Mouse (Mus musculus): ENCODE data around the gene 5730455P16Rik.
"Not testable (repeated sequence)": the region's sequence is repeated elsewhere in the genome, so short reads cannot be mapped to it uniquely, and the experiment has no call there.

Gene 5730455P16Rik

GRCm38 (mm10) chr11:80382626-80383018, 4.8 kb upstream of the 5730455P16Rik start:
- in situ Hi-C loops (cut with MboI, MseI), result no loop called here

DNA sequence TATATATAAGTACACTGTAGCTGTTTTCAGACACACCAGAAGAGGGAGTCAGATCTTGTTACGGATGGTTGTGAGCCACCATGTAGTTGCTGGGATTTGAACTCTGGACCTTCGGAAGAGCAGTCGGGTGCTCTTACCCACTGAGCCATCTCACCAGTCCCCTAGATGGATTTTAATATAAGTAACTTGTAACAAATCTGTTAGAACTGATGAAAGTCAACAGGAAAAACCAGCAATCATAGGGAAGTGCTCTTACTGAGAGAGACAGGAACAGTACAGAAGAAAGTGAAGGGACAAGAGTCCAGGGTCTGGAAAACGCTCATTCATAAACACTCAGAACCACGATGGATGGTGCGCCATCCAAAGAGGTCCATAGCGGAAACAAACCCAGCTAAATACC, 1.4 kb upstream of the 5730455P16Rik start:
- in situ Hi-C loops (cut with MboI, MseI), result not testable (repeated sequence)

GRCm38 (mm10) chr11:80378452-80379068, 726 bp upstream of the 5730455P16Rik start:
- in situ Hi-C loops (cut with MboI, MseI), result not testable (repeated sequence)

GRCm38 (mm10) chr11:80376651-80377050, 1.2 kb downstream of the 5730455P16Rik start:
- in situ Hi-C loops (cut with MboI, MseI), result no loop called here

- in situ Hi-C loops (cut with MboI, MseI), result no loop called here
Observed at GRCm38 (mm10) chr11:80368949-80369348, 8.9 kb downstream of the 5730455P16Rik start.

GRCm38 (mm10) chr11:80354832-80355231, 23.0 kb downstream of the 5730455P16Rik start:
- in situ Hi-C loops (cut with MboI, MseI), result loop anchor here in 1 of 2 experiments (5.0 kb wide), 1 partner anchor 58 kb away; no protein-coding TSS in a partner anchor

- in situ Hi-C loops (cut with MboI, MseI), result loop anchor here in 1 of 2 experiments (5.0 kb wide), 1 partner anchor 55 kb away; no protein-coding TSS in a partner anchor
Observed at GRCm38 (mm10) chr11:80351832-80352430, 25.9 kb downstream of the 5730455P16Rik start.

GRCm38 (mm10) chr11:80342482-80342881, 35.4 kb downstream of the 5730455P16Rik start:
- in situ Hi-C loops (cut with MboI, MseI), result loop anchor here in 1 of 2 experiments (25.0 kb wide), 1 partner anchor 480 kb away; no protein-coding TSS in a partner anchor

GRCm38 (mm10) chr11:80336351-80336730, 41.5 kb downstream of the 5730455P16Rik start:
- in situ Hi-C loops (cut with MboI, MseI), result loop anchor here in 1 of 2 experiments (25.0 kb wide), 1 partner anchor 474 kb away; no protein-coding TSS in a partner anchor

- in situ Hi-C loops (cut with MboI, MseI), result loop anchor here in 1 of 2 experiments (25.0 kb wide), 1 partner anchor 473 kb away; no protein-coding TSS in a partner anchor
Observed at GRCm38 (mm10) chr11:80335609-80336350, 42.1 kb downstream of the 5730455P16Rik start.

DNA sequence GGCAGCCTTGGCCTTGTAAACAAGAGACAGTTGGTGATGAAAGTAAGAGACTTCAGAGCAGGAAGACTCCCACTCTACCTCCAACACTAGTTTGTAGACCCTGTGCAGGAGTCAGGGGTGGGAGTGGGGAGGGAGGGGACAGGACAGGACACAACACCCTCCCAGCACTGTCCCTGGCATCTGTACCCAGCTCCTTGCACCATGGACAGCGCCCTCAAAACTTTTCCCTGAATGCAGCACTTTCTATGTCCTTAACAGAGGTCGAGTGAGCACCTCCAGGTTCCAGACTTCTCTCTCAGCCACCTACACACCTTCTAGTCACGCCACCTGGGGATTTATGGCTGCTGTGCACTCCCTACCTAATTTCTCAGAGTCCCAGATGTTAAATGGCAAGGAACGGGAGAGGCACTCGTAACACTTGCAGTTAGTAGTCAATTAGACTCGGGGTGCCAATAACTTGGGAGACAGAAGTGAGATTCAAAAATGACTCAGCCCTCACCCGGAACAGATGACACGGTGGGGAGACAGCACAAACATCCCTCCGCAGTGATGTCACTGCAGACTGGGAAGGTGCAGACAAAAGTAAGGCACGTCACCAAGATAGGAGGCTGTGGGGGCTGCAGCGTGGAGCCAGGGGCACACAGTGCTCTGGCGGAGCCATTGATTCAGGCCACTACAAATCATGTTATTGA, 45.0 kb downstream of the 5730455P16Rik start:
- in situ Hi-C loops (cut with MboI, MseI), result loop anchor here in 1 of 2 experiments (25.0 kb wide), 1 partner anchor 471 kb away; no protein-coding TSS in a partner anchor

GRCm38 (mm10) chr11:80324636-80325035, 53.2 kb downstream of the 5730455P16Rik start:
- in situ Hi-C loops (cut with MboI, MseI), result loop anchor here in 1 of 2 experiments (25.0 kb wide), 1 partner anchor 462 kb away; no protein-coding TSS in a partner anchor

DNA sequence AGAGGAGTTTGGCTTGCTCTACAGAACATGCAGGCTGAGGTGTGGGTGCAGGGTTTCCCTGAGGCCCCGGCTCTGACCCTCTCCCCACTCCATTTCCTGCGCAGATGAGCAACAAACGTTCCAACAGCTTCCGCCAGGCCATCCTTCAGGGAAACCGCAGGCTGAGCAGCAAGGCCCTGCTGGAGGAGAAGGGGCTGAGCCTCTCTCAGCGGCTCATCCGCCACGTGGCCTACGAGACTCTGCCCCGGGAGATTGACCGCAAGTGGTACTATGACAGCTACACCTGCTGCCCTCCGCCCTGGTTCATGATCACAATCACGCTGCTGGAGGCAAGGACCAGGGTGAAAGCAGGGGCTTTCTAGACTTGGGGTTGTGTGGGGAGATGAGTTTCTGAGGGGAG, 54.6 kb downstream of the 5730455P16Rik start:
- in situ Hi-C loops (cut with MboI, MseI), result no loop called here

GRCm38 (mm10) chr11:80315743-80316639, 61.8 kb downstream of the 5730455P16Rik start:
- in situ Hi-C loops (cut with MboI, MseI), result no loop called here

DNA sequence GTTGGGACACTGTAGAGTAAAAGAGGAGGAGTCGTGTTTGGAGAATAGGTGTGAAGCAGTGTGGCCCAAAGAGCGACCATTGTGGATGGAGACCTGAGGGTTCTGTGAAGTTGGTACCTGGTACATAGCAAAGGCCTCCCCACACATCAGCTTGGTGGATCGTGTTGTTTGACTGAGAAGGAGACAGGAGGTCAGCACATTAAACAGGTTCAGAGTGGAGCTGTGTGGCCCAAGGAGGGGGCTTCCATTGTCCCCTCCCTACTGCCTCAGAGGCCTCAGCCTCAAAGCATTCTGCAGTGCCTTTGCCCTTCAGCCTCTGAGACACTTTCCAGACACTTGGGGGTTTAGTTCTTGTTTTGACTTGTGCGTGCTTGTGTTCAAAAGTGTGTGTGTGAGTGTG, 63.9 kb downstream of the 5730455P16Rik start:
- in situ Hi-C loops (cut with MboI, MseI), result no loop called here

DNA sequence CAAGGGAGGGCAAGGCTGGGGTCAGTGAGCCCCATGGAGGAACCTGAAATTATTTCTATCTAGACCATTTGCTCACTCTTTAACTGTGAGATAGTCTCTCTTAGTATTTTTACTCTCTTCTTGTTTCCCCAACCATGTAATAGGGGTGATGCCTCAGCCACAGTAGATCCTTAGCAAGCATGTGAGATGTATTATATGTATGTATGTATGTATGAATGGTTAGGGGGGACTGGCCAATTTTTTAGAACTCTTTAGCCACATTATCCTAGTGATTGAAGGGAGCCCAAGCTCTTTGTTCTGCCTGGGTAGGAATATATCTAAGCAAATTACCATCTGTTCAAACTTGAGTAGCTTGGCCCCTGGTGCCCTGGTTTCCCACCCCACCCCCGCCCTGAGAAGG, 64.4 kb downstream of the 5730455P16Rik start:
- in situ Hi-C loops (cut with MboI, MseI), result no loop called here

GRCm38 (mm10) chr11:80312565-80312964, 65.3 kb downstream of the 5730455P16Rik start:
- in situ Hi-C loops (cut with MboI, MseI), result no loop called here

DNA sequence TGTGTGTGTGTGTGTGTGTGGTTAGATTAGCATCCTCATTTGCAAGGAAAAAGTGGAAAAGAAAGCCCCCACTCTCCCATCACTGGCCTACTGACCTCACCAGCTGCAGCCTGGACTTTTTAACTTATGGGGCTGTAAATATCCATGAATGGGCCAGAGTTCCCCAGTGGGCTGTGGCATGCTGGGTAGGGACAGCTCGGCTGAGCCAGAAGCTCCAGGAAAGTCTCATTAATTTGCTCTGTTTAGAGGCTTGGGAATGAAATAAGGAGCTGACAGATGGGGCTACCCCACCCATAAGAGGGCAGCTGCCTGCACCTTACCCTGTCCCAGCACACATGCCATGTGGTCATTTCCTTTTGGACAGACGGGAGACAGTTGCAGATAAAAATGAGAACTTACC, 65.8 kb downstream of the 5730455P16Rik start:
- in situ Hi-C loops (cut with MboI, MseI), result no loop called here

DNA sequence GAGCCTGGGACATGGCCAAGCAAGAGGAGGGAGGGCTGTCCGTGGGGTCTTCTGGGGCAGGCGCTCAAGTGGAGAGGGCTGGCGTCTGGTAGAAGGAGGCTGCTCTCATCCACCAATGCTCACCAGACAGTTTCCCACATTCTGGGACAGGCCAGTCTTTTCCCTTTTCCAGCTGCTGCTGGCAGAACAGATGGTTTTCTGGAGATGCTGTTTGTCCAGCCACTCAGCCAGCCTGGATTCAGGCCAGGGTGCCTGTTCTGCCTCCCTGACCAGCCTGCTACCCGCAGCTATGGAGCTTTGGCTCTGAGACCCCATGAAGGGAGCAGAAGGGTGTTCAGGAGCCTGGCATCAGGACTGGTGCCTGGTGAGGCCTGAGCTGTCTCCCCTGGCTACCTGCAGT, 66.6 kb downstream of the 5730455P16Rik start:
- in situ Hi-C loops (cut with MboI, MseI), result no loop called here
